8 mouse cellular contexts compared by ENCODE assay signal in genomic region chr8:122567361-122568108, GRCm38 (mm10). TPM values are rescaled to one million over a fixed set of nuclear protein-coding genes. Genes with fewer than 3 reads are reported as not detected.
A peak's percentile ranks its signal among the peaks of the same experiment; 100 is the strongest.
DNase-seq lines count a peak whose midpoint lies in the region; ATAC-seq lines count a peak whose summit lies in the region.

Gene Cdt1, plus strand, starts transcription at chr8:122568015.

- H3K27me3 ChIP-seq in hindbrain, embryonic 11.5 days (ENCODE audit: control insufficient read depth, insufficient read depth, low read length): no peaks in the 10 kb centered on the region

- peak; percentile 96 for ATAC-seq in frontal cortex, adult (ENCODE audit: low TSS enrichment)
- peak; percentile 95 for ATAC-seq in hindbrain, embryonic 11.5 days (ENCODE audit: low FRiP score)

- peak; percentile 72 for DNase-seq in MEL-GATA-1-ER (ENCODE audit: extremely low read depth, low read depth)
- DNase-seq in cerebellum, adult 8-10 months: peak; percentile 96
- peak; percentile 97 for DNase-seq in hindbrain, embryonic 11.5 days (ENCODE audit: low spot score)
- DNase-seq in layer of hippocampus, postnatal 10 days (ENCODE audit: low spot score in 2 of 2): peak; percentile 94 to 96
- peak; percentile 97 for DNase-seq in lung, postnatal 10 days
- peak; percentile 96 for DNase-seq in ovary, postnatal 36 days (ENCODE audit: low spot score)
- DNase-seq in thymus, postnatal 25 days: peak; percentile 96

- peak within 1 kb of the TSS; percentile 43 for H3K27ac ChIP-seq in hindbrain, embryonic 11.5 days (ENCODE audit: low read depth, low read length)

- peaks cover 14% of the 10 kb centered on the region for H3K36me3 ChIP-seq in hindbrain, embryonic 11.5 days (ENCODE audit: control insufficient read depth, insufficient read depth, low read length)

- H3K9me3 ChIP-seq in hindbrain, embryonic 11.5 days (ENCODE audit: control insufficient read depth, low read length): no peaks in the 10 kb centered on the region

- H3K9ac ChIP-seq in hindbrain, embryonic 11.5 days (ENCODE audit: low read depth, low read length): peak within 1 kb of the TSS; percentile 79

- under 1% methylated on average over 59 of the region's 62 CpGs for WGBS in hindbrain, embryonic 11.5 days

- peak within 1 kb of the TSS; percentile 78 for H3K4me2 ChIP-seq in hindbrain, embryonic 11.5 days (replicated peaks; ENCODE audit: low read depth, low read length)

- peaks cover 14% of the 10 kb centered on the region for H3K4me1 ChIP-seq in hindbrain, embryonic 11.5 days (replicated peaks; ENCODE audit: control insufficient read depth, insufficient read depth, low read length)

- peak within 1 kb of the TSS; percentile 88 for H3K4me3 ChIP-seq in hindbrain, embryonic 11.5 days (ENCODE audit: low read depth, low read length)

RNA-seq across cellular contexts. Expression of gene Cdt1, which starts in this region (rescaled TPM):
- 19.8 and 21.3 TPM in 2 replicates for polyA plus RNA-seq in hindbrain, embryonic 11.5 days (2014; fragmentation: Nextera tagmentation; extraction: Ambion mirVana)
- total RNA-seq in layer of hippocampus, postnatal 10 days (2021): 1 to 10 TPM; 3.0 to 5.0 TPM

Comparison
In these comparisons a context has a peak if more than half of its experiments do, and no peak if none do; other contexts are left out.
1. Peak in every context shown above with its lines: DNase-seq, ATAC-seq, H3K4me3 ChIP-seq and H3K27ac ChIP-seq.